Mouse (Mus musculus): ENCODE data around the gene Tdrd9. TPM values are rescaled to one million over a fixed set of nuclear protein-coding genes. Genes with fewer than 3 reads are reported as not detected.
A peak's percentile ranks its signal among the peaks of the same experiment; 100 is the strongest.

Gene Tdrd9
- total RNA-seq, 2 experiments from 2014 or later: 0.26 to 0.33 TPM

- DNase-seq (ENCODE audit: low spot score in 2 of 2): no peak
These were observed 131.8 kb downstream of the Tdrd9 start for GRCm38 (mm10) chr12:112103179-112103578.

GRCm38 (mm10) chr12:112104890-112105289 is 133.5 kb downstream of the Tdrd9 start:
- no peak for DNase-seq (ENCODE audit: low spot score in 2 of 2)

- DNase-seq (ENCODE audit: low spot score in 2 of 2): no peak
These were observed 135.2 kb downstream of the Tdrd9 start, which contains the start of gene Aspg for GRCm38 (mm10) chr12:112106541-112106971. Gene Aspg (plus strand): TSS chr12:112106679.

GRCm38 (mm10) chr12:112107685-112108084 is 136.3 kb downstream of the Tdrd9 start:
- no peak for DNase-seq (ENCODE audit: low spot score in 2 of 2)

GRCm38 (mm10) chr12:112108696-112109445 is 137.5 kb downstream of the Tdrd9 start:
- no peak for DNase-seq (ENCODE audit: low spot score in 2 of 2)

GRCm38 (mm10) chr12:112109701-112110100 is 138.3 kb downstream of the Tdrd9 start:
- no peak for DNase-seq (ENCODE audit: low spot score in 2 of 2)

- DNase-seq (ENCODE audit: low spot score in 2 of 2): no peak
These were observed 140.0 kb downstream of the Tdrd9 start for GRCm38 (mm10) chr12:112111323-112111722.

GRCm38 (mm10) chr12:112112235-112112634 is 140.9 kb downstream of the Tdrd9 start:
- no peak for DNase-seq (ENCODE audit: low spot score in 2 of 2)

- DNase-seq (ENCODE audit: low spot score in 2 of 2): no peak
These were observed 141.5 kb downstream of the Tdrd9 start for GRCm38 (mm10) chr12:112112686-112113396.

GRCm38 (mm10) chr12:112113710-112114109 is 142.4 kb downstream of the Tdrd9 start:
- peak; percentile 85 to 93 for DNase-seq (ENCODE audit: low spot score in 2 of 2)

- DNase-seq (ENCODE audit: low spot score in 2 of 2): peak in 1 of 2 experiments; percentile 37
These were observed 145.6 kb downstream of the Tdrd9 start for GRCm38 (mm10) chr12:112117006-112117405.

- peak; percentile 81 to 85 for DNase-seq (ENCODE audit: low spot score in 2 of 2)
These were observed 146.3 kb downstream of the Tdrd9 start for GRCm38 (mm10) chr12:112117649-112118048.

Small RNA genes lying within 50 kb of the gene (microRNA-seq; reads per million reads assigned to microRNA genes)
- 0 reads per million in 2 experiments for gene Mir3073a
- gene Mir3073b: 0 reads per million in 2 experiments

Other genes with a start within 250 kb of the Tdrd9 start
- gene Klc1, start 212.7 kb upstream of the Tdrd9 start, total RNA-seq (2021): 100 to 1,000 TPM; 794 to 814 TPM
- 1 to 10 TPM; 3.6 to 4.9 TPM for gene Xrcc3, start 157.7 kb upstream of the Tdrd9 start, total RNA-seq (2021)
- gene Zfyve21, start 157.4 kb upstream of the Tdrd9 start, total RNA-seq (2021): 10 to 100 TPM; 20.7 to 21.1 TPM
- gene Ppp1r13b, start 63.4 kb upstream of the Tdrd9 start, total RNA-seq (2021): 10 to 100 TPM; 58.8 to 67.3 TPM
- 100 to 1,000 TPM; 353 to 384 TPM for gene Atp5mpl, start 4.6 kb upstream of the Tdrd9 start, total RNA-seq (2021)
- under 1 TPM in 1 of 2 experiments, not detected in 1; 0.37 TPM for gene Rd3l, start 9.8 kb downstream of the Tdrd9 start, total RNA-seq (2021)
- gene Aspg, start 135.1 kb downstream of the Tdrd9 start, total RNA-seq (2021): 1 to 10 TPM; 4.9 to 7.1 TPM
- 1 to 10 TPM; 4.2 to 4.5 TPM for gene Kif26a, start 174.6 kb downstream of the Tdrd9 start, total RNA-seq (2021)